Mouse (Mus musculus): ENCODE measurements at regions not wholly inside any gene's neighbourhood (a gene's known extent, or its start where the extent isn't known, plus 50 kb on each side); places are given as distances from the start of the nearest gene placed in this dataset.

GRCm38 (mm10) chr12:118648673-118649072 lies 197.5 kb upstream of the Sp8 start:
- H3K9me3 ChIP-seq (replicated peaks; ENCODE audit: insufficient read depth, low read length) = no peaks in the 10 kb centered on the region
- no peak overlapping the region for H3K9ac ChIP-seq (ENCODE audit: control insufficient read depth, low read depth, low read length, poor library complexity, severe bottlenecking)
- no peaks in the 10 kb centered on the region; a peak in 1 of 4 replicates for H3K4me1 ChIP-seq (ENCODE audit: control insufficient read depth in 1 of 2, insufficient read depth in 2 of 2, low read length in 2 of 2)
- TF ChIP-seq MAFK (IDR thresholded peaks at IDR 0.05; ENCODE audit: borderline replicate concordance, low read depth, low read length) = no peak
- no peak for TF ChIP-seq ZMIZ1 (IDR thresholded peaks at IDR 0.05; ENCODE audit: low read depth, low read length)
- no peak for TF ChIP-seq CHD2 (IDR thresholded peaks at IDR 0.05; ENCODE audit: low read length)
- H3K27me3 ChIP-seq (ENCODE audit: control insufficient read depth in 1 of 2, insufficient read depth in 2 of 2, low read length in 2 of 2) = no peaks in the 10 kb centered on the region
- peak; percentile 1 for DNase-seq (ENCODE audit: low read depth, low spot score)
- no peaks in the 10 kb centered on the region for H3K36me3 ChIP-seq (ENCODE audit: control insufficient read depth in 1 of 2, insufficient read depth in 2 of 2, low read length in 2 of 2)
- no peak overlapping the region for H3K27ac ChIP-seq (ENCODE audit: control insufficient read depth, low read depth, low read length)
- no peaks in the 10 kb centered on the region for H3K79me2 ChIP-seq (ENCODE audit: control insufficient read depth, insufficient read depth, low read length, poor library complexity)
- H3K4me3 ChIP-seq (ENCODE audit: control insufficient read depth in 1 of 2, insufficient read depth in 1 of 2, low read depth in 2 of 2, low read length in 2 of 2) = no peak overlapping the region

- Histone ChIP-seq H3K79me2 (ENCODE audit: control insufficient read depth, insufficient read depth, low read length, poor library complexity) (no peaks in the 10 kb centered on the region), H3K27ac (ENCODE audit: control insufficient read depth, low read depth, low read length) (no peak overlapping the region), H3K4me3 (ENCODE audit: control insufficient read depth in 1 of 2, insufficient read depth in 1 of 2, low read depth in 2 of 2, low read length in 2 of 2) (no peak overlapping the region), H3K4me1 (ENCODE audit: control insufficient read depth in 1 of 2, insufficient read depth in 2 of 2, low read length in 2 of 2) (no peaks in the 10 kb centered on the region; a peak in 1 of 4 replicates), H3K9ac (ENCODE audit: control insufficient read depth, low read depth, low read length, poor library complexity, severe bottlenecking) (no peak overlapping the region), H3K36me3 (ENCODE audit: control insufficient read depth in 1 of 2, insufficient read depth in 2 of 2, low read length in 2 of 2) (no peaks in the 10 kb centered on the region), H3K27me3 (ENCODE audit: control insufficient read depth in 1 of 2, insufficient read depth in 2 of 2, low read length in 2 of 2) (no peaks in the 10 kb centered on the region), H3K9me3 (replicated peaks; ENCODE audit: insufficient read depth, low read length) (no peaks in the 10 kb centered on the region)
- DNase-seq (ENCODE audit: low read depth, low spot score) = no peak
- TF ChIP-seq POLR2AphosphoS5 (IDR thresholded peaks at IDR 0.05; ENCODE audit: borderline replicate concordance, low read depth, low read length) = no peak
- no peak for TF ChIP-seq ZKSCAN1 (IDR thresholded peaks at IDR 0.05; ENCODE audit: low read depth, low read length)
- no peak for TF ChIP-seq RCOR1 (IDR thresholded peaks at IDR 0.05; ENCODE audit: low read depth, low read length)
- TF ChIP-seq RAD21 (IDR thresholded peaks at IDR 0.05; ENCODE audit: low read depth, low read length) = no peak
- TF ChIP-seq BHLHE40 (IDR thresholded peaks at IDR 0.05; ENCODE audit: borderline replicate concordance, low read depth, low read length) = no peak
- no peak for TF ChIP-seq USF2 (IDR thresholded peaks at IDR 0.05; ENCODE audit: borderline replicate concordance in 1 of 2, insufficient read depth in 1 of 2, low read depth in 1 of 2, low read length in 2 of 2)
These were observed 198.7 kb upstream of the Sp8 start for GRCm38 (mm10) chr12:118647270-118648042.

- H3K27me3 ChIP-seq (ENCODE audit: control insufficient read depth in 1 of 2, insufficient read depth in 2 of 2, low read length in 2 of 2) = no peaks in the 10 kb centered on the region
These were observed 205.2 kb upstream of the Sp8 start for GRCm38 (mm10) chr12:118640925-118641324.

More at GRCm38 (mm10) chr12:118640925-118641324, 205.2 kb upstream of the Sp8 start:
- H3K79me2 ChIP-seq (ENCODE audit: control insufficient read depth, insufficient read depth, low read length, poor library complexity) = no peaks in the 10 kb centered on the region
- H3K4me1 ChIP-seq (ENCODE audit: control insufficient read depth in 1 of 2, insufficient read depth in 2 of 2, low read length in 2 of 2) = no peaks in the 10 kb centered on the region
- TF ChIP-seq CHD1 (IDR thresholded peaks at IDR 0.05; ENCODE audit: low read depth, low read length) (no peak), TAL1 (IDR thresholded peaks at IDR 0.05; ENCODE audit: low read length) (no peak), MYC (IDR thresholded peaks at IDR 0.05; ENCODE audit: low read depth, low read length) (no peak), CTCF (IDR thresholded peaks at IDR 0.05 in 2 of 3, conservative IDR thresholded peaks at IDR 0.05 in 1 of 3; ENCODE audit: control insufficient read depth in 1 of 3, insufficient read depth in 1 of 3, low read depth in 2 of 3, low read length in 3 of 3, poor library complexity in 1 of 3, severe bottlenecking in 1 of 3) (no peak), HCFC1 (IDR thresholded peaks at IDR 0.05; ENCODE audit: low read depth, low read length) (no peak), SIN3A (IDR thresholded peaks at IDR 0.05; ENCODE audit: low read length) (no peak), MEF2A (IDR thresholded peaks at IDR 0.05; ENCODE audit: extremely low read depth, insufficient replicate concordance, low read depth, low read length, poor library complexity, severe bottlenecking) (no peak), ELF1 (IDR thresholded peaks at IDR 0.05; ENCODE audit: low read depth, low read length) (no peak), TBP (IDR thresholded peaks at IDR 0.05; ENCODE audit: low read depth, low read length) (no peak), RCOR1 (IDR thresholded peaks at IDR 0.05; ENCODE audit: low read depth, low read length) (no peak), USF2 (IDR thresholded peaks at IDR 0.05; ENCODE audit: borderline replicate concordance in 1 of 2, insufficient read depth in 1 of 2, low read depth in 1 of 2, low read length in 2 of 2) (no peak), TCF12 (IDR thresholded peaks at IDR 0.05; ENCODE audit: low read depth, low read length) (no peak)
- no peaks in the 10 kb centered on the region for H3K9me3 ChIP-seq (replicated peaks; ENCODE audit: insufficient read depth, low read length)
- no peak overlapping the region for H3K27ac ChIP-seq (ENCODE audit: control insufficient read depth, low read depth, low read length)
- no peak for DNase-seq (ENCODE audit: low read depth, low spot score)
- no peaks in the 10 kb centered on the region for H3K36me3 ChIP-seq (ENCODE audit: control insufficient read depth in 1 of 2, insufficient read depth in 2 of 2, low read length in 2 of 2)
- H3K4me3 ChIP-seq (ENCODE audit: control insufficient read depth in 1 of 2, insufficient read depth in 1 of 2, low read depth in 2 of 2, low read length in 2 of 2) = no peak overlapping the region
- H3K9ac ChIP-seq (ENCODE audit: control insufficient read depth, low read depth, low read length, poor library complexity, severe bottlenecking) = no peak overlapping the region
